Mouse (Mus musculus): ENCODE data around the gene Pars2.

The Pars2 gene

GRCm38 (mm10) chr4:106650833-106651527, at the start of gene Pars2:
TSS of gene Pars2 (plus strand) at chr4:106651069.
- peak; percentile 99 for DNase-seq (ENCODE audit: low read depth, low spot score)

- DNase-seq (ENCODE audit: low read depth, low spot score), result no peak
These were observed 44.0 kb upstream of the Pars2 start for GRCm38 (mm10) chr4:106606639-106607554.

DNA sequence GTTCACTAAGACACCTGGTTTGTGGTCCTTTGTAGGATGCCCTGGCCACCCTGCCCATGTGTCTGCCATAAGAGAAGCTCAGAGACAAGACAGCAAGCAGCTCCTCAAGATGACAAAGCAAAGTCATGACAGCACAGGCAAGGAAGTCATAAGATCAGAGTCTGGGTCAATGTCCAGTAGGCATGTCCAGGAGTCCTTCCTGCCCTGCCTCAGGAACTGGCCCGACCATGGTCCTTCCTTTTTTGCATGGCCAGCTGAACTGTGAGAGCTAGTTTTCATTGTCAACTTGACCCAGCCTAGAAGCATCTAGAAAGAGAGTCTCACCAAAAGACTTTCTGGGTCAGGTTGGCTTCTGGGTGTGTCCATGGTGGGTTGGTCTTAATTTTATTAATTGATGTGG, 43.0 kb upstream of the Pars2 start:
- DNase-seq (ENCODE audit: low read depth, low spot score), result no peak

DNA sequence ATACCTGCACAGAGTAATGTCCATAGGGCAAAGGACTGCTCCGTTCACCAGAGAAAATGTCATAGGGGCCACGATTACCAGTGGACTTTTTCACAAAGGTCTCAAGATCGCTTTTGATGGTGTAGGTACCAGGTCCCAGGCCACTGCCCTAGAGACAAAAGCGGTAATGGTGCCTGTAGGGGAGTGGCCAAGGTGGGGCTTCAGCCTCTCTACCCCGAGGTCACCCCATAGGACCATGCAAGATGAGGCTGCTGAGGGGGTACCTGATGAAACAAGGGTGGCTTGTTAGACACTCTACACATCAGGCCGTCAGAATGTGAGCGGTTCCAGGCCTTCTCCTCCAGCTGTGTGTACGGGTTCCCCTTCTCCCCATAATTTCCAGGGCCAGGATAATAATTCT, 37.8 kb upstream of the Pars2 start:
- DNase-seq (ENCODE audit: low read depth, low spot score), result no peak

GRCm38 (mm10) chr4:106613560-106613959, 37.3 kb upstream of the Pars2 start:
- no peak for DNase-seq (ENCODE audit: low read depth, low spot score)

- DNase-seq (ENCODE audit: low read depth, low spot score), result peak; percentile 77
These were observed 36.6 kb upstream of the Pars2 start for GRCm38 (mm10) chr4:106614180-106614797.

- DNase-seq (ENCODE audit: low read depth, low spot score), result no peak
These were observed 36.0 kb upstream of the Pars2 start for GRCm38 (mm10) chr4:106614881-106615280.

GRCm38 (mm10) chr4:106615637-106616036, 35.2 kb upstream of the Pars2 start:
- peak; percentile 63 for DNase-seq (ENCODE audit: low read depth, low spot score)

- DNase-seq (ENCODE audit: low read depth, low spot score), result no peak
These were observed 33.8 kb upstream of the Pars2 start, which contains the start of gene Lexm for GRCm38 (mm10) chr4:106617056-106617455. TSS of gene Lexm (minus strand) at chr4:106617241.

GRCm38 (mm10) chr4:106618898-106619297, 32.0 kb upstream of the Pars2 start:
- no peak for DNase-seq (ENCODE audit: low read depth, low spot score)

DNA sequence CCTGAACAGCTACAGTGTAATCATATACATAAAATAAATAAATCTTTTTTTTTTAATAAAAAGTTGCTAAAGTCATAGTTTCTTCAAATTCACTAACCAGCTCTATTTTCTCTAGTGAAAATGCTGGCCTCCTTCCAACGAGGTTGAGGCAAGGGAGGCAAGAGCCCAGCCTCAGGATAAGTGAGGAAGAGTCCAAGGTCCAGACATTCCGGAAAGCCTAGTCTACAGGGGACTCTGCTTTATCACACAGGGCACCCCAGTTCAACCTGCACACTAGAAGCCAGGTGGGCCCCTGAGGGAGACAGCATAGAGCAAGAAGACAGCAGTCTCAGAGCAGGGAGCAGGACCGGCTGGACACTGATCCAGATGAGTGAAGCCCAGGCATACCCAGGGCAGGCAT, 29.4 kb upstream of the Pars2 start:
- DNase-seq (ENCODE audit: low read depth, low spot score), result no peak

- DNase-seq (ENCODE audit: low read depth, low spot score), result no peak
These were observed 28.8 kb upstream of the Pars2 start, which contains the start of gene Ttc22 for GRCm38 (mm10) chr4:106622030-106622493. TSS of gene Ttc22 (plus strand) at chr4:106622432.

DNA sequence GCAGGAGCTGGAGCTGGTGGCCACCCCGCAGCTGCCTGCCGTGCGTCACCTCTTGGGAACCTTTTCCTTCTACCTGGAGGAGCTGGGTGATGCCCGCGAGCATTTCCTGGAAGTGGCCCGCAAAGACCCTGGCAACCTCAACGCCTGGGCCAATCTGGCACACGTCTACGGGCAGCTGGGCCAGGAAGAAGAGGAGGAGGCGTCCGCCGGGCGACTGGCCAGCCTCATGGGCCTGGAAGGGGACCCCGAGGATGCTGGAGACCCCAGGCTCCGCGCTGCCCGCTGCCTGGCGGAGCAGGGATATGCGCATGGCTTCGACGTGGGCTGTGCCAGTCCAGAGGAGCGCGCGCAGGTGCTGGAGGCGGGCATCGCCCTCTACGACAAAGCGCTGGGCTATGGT, 28.2 kb upstream of the Pars2 start:
- DNase-seq (ENCODE audit: low read depth, low spot score), result no peak

DNA sequence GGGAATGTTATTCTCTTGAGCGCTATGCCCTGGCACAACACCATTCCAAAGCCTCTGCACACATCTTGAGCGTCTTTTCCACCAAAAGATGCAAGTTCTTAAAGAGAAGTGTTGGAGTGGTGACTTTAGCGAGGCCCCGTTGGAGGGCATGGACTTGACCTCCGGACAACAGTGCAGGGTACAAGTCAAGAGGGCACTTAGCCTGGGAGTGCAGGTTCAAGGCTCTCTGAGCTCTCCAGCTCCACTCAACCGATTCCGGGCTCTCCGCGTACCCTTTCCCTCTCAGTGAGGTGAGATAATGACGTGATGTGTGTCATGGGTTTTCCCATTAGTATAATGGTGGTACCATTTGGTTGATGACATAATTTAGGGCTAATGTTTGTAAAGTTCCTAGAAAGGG, 26.6 kb upstream of the Pars2 start:
- DNase-seq (ENCODE audit: low read depth, low spot score), result no peak

DNA sequence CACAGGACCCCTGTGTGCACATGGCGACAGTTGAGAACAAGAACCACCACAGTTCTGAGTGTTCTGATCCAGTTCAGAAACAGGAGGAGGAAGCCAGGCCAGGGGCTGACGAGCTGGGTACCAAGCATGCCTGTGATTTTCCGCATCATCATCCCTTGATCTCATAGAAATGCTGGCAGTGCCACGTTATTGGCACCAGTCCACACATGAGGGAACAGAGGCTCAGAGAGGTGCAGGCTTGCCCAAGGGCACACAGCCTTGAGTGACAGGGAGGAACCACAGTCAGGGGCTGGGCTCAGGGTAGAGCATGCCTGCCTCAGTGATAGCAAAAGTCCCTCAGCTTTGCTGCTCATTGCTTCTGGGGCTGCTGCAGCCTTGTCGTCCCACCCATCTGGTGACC, 23.1 kb upstream of the Pars2 start:
- no peak for DNase-seq (ENCODE audit: low read depth, low spot score)

GRCm38 (mm10) chr4:106628650-106629360, 22.1 kb upstream of the Pars2 start:
- DNase-seq (ENCODE audit: low read depth, low spot score), result no peak

DNA sequence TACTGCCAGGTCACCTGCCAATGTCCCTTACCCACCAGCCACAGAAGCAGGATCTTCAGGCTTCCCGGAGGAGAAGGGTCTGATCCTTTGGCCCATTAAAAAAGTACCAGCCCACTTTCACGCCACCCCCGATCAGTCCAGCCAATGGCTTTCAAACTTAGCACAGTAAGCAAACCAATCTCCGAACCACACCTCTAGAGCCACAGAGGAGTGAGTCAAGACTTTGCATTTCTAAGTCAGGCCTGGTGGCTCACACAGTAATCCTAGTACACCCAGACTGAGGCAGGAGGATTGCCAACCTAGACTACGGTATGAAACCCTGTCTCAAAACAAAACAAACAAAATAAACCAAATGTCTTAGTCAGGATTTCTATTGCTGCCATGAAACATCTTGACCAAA, 21.5 kb upstream of the Pars2 start:
- no peak for DNase-seq (ENCODE audit: low read depth, low spot score)

DNA sequence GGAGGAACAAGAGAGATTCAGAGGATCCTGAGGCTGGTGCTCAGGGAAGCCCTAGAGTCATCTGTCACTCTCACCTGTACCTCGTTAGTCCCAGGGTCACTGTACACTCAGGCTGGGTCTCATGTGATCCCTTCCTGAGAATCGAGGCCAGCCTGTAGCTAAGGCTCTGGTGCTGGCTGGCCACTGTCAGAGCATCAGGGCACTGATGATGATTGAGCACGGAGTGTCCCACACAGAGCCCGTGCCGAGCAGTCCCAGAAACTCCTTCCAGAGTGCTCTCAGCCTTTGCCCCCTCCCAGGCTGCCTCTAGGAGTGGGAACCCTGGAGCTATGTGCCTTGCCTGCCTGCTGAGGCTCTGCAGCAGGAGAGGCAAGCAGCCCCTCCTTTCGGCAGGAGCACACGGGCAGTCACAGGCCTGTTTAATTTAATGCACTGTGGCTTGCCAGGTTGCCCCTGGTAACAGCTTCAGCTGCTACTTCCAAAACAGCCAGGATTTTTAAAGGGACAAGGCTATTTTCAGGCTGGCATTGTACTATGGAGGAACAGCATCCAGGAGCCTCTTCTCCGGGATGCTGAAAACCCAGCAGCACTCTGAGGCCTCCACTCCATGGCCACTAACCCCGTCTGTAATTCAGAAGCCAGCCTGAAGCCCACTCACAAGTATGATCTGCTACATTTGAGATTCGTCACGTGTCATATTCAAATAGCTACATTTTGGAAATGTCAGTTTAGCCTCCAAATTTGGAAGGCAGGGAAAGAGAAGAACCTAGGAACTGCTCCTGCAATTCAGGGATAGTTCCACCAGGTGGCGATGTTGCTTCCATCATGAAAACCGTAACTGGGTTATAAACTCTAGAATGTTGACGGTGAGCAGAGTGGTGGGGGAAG, 20.3 kb upstream of the Pars2 start:
- DNase-seq (ENCODE audit: low read depth, low spot score), result peak; percentile 77

DNA sequence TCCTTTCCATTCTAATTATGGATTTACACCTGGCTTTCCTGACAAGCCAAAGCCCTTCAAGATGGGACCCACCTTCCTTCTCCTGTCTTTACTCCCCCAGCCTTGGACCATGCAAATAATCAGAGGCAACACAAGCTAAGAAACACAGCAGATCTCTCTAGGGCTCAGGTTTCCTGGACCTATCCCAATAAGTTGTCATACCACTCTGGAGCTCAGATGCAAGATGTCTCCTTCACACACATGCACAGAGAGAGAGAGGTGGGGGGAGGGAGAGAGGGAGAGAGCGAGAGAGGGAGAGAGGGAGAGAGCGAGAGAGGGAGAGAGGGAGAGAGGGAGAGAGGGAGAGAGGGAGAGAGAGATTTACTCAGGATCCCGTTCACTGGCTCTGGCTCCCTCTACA, 18.6 kb upstream of the Pars2 start:
- DNase-seq (ENCODE audit: low read depth, low spot score), result no peak

GRCm38 (mm10) chr4:106633281-106634085, 17.4 kb upstream of the Pars2 start:
- DNase-seq (ENCODE audit: low read depth, low spot score), result no peak

Data from CD4-positive, CD25-positive, alpha-beta regulatory T cell, adult 2 months (primary cell).